Mouse (Mus musculus) cerebellum, adult 2 months (tissue): ENCODE results near the gene Pdha1.

Source experiments
- CTCF ChIP-seq: fragments of 200-500 bp; IDR thresholded peaks from 2 replicates; pipeline ENCODE4 v1.5.1; 2011; ENCODE audit warnings: low read depth, mild to moderate bottlenecking, control low read depth, low read length, moderate library complexity, borderline replicate concordance; ENCODE audit not compliant: insufficient read depth
- POLR2A ChIP-seq: fragments of 200-500 bp; IDR thresholded peaks from 2 replicates; pipeline ENCODE4 v1.6.1; 2011; ENCODE audit warnings: low read length, control low read depth, borderline replicate concordance; ENCODE audit not compliant: insufficient read depth

GRCm38 (mm10) chrX:160116074-160116473, 22.1 kb downstream of the Pdha1 start:
- TF ChIP-seq CTCF, result no peak
- TF ChIP-seq POLR2A, result no peak
